Mouse (Mus musculus): Measurements from ENCODE around the gene 1700003H04Rik.

GRCm38 (mm10) chr3:124597789-124598188, 16.9 kb upstream of the 1700003H04Rik start:
- no peak for TF ChIP-seq POLR2A (IDR thresholded peaks at IDR 0.05; ENCODE audit: extremely low read depth, insufficient read depth, low read length)
- no peak for TF ChIP-seq CTCF (IDR thresholded peaks at IDR 0.05; ENCODE audit: extremely low read depth, insufficient read depth, low read length)
